Comparison of ENCODE assay signal across 13 mouse cellular contexts in genomic region chr6:124861802-124862201, GRCm38 (mm10). TPM values are rescaled to one million over a fixed set of nuclear protein-coding genes. Genes with fewer than 3 reads are reported as not detected.
DNase-seq lines count a peak whose midpoint lies in the region; ATAC-seq lines count a peak whose summit lies in the region.
"Had no signal": no experiment of that assay in that cellular context is flagged by ENCODE, and none has a peak within 500 bp of the region (broad histone marks: within the 10 kb centered on the region; RNA-seq: fewer than 3 reads in every experiment).

No protein-coding gene starts in this region.

- no peaks in the 10 kb centered on the region for H3K9me3 ChIP-seq in limb, embryonic 11.5 days (ENCODE audit: control insufficient read depth, low read length)
- no peaks in the 10 kb centered on the region for H3K9me3 ChIP-seq in limb, embryonic 10.5 days (replicated peaks)
- no peaks in the 10 kb centered on the region for H3K9me3 ChIP-seq in forebrain, embryonic 12.5 days
- H3K9me3 ChIP-seq in hindbrain, embryonic 14.5 days (ENCODE audit: control insufficient read depth, low read length) = no peaks in the 10 kb centered on the region
- no peaks in the 10 kb centered on the region for H3K9me3 ChIP-seq in neural tube, embryonic 13.5 days

- H3K4me1 ChIP-seq in limb, embryonic 11.5 days (ENCODE audit: control insufficient read depth, insufficient read depth, low read length) = peaks cover 37% of the 10 kb centered on the region
- H3K4me1 ChIP-seq in limb, embryonic 10.5 days = peaks cover 85% of the 10 kb centered on the region
- peaks cover 70% of the 10 kb centered on the region for H3K4me1 ChIP-seq in forebrain, embryonic 12.5 days
- peaks cover 49% of the 10 kb centered on the region for H3K4me1 ChIP-seq in hindbrain, embryonic 14.5 days (replicated peaks; ENCODE audit: control insufficient read depth, insufficient read depth, low read length)
- H3K4me1 ChIP-seq in neural tube, embryonic 13.5 days (replicated peaks) = peaks cover 81% of the 10 kb centered on the region

- H3K36me3 ChIP-seq in limb, embryonic 11.5 days (ENCODE audit: control insufficient read depth, insufficient read depth, low read length) = no peaks in the 10 kb centered on the region
- H3K36me3 ChIP-seq in limb, embryonic 10.5 days = peaks cover 3% of the 10 kb centered on the region; the same call in 1 of the 2 replicates
- H3K36me3 ChIP-seq in forebrain, embryonic 12.5 days (replicated peaks) = no peaks in the 10 kb centered on the region
- peaks cover 12% of the 10 kb centered on the region; the same call in 1 of the 2 replicates for H3K36me3 ChIP-seq in hindbrain, embryonic 14.5 days (replicated peaks; ENCODE audit: control insufficient read depth, insufficient read depth)
- H3K36me3 ChIP-seq in neural tube, embryonic 13.5 days = peaks cover 16% of the 10 kb centered on the region

- H3K27ac ChIP-seq in limb, embryonic 11.5 days (replicated peaks; ENCODE audit: low read depth, low read length) = no peak overlapping the region
- no peak overlapping the region for H3K27ac ChIP-seq in limb, embryonic 10.5 days
- no peak overlapping the region for H3K27ac ChIP-seq in forebrain, embryonic 12.5 days
- H3K27ac ChIP-seq in hindbrain, embryonic 14.5 days = peak overlapping the region; percentile 91; the same call in 1 of the 2 replicates
- H3K27ac ChIP-seq in neural tube, embryonic 13.5 days (replicated peaks) = peak overlapping the region; percentile 97
- H3K27ac ChIP-seq: liver, embryonic 14.5 days had no signal

- H3K4me3 ChIP-seq in limb, embryonic 11.5 days (ENCODE audit: low read depth, low read length) = no peak overlapping the region
- no peak overlapping the region for H3K4me3 ChIP-seq in limb, embryonic 10.5 days
- no peak overlapping the region for H3K4me3 ChIP-seq in forebrain, embryonic 12.5 days (replicated peaks)
- peak overlapping the region; percentile 62 for H3K4me3 ChIP-seq in hindbrain, embryonic 14.5 days (replicated peaks; ENCODE audit: low read length)
- peak overlapping the region; percentile 65 for H3K4me3 ChIP-seq in neural tube, embryonic 13.5 days

- peaks cover 4% of the 10 kb centered on the region; the same call in 1 of the 2 replicates for H3K27me3 ChIP-seq in limb, embryonic 11.5 days (ENCODE audit: control insufficient read depth, insufficient read depth, low read length)
- H3K27me3 ChIP-seq in limb, embryonic 10.5 days (ENCODE audit: low read depth, poor library complexity, severe bottlenecking) = peaks cover 87% of the 10 kb centered on the region
- peaks cover 24% of the 10 kb centered on the region for H3K27me3 ChIP-seq in forebrain, embryonic 12.5 days
- H3K27me3 ChIP-seq in hindbrain, embryonic 14.5 days (ENCODE audit: control insufficient read depth, insufficient read depth, low read length) = no peaks in the 10 kb centered on the region
- peaks cover 8% of the 10 kb centered on the region; the same call in 1 of the 2 replicates for H3K27me3 ChIP-seq in neural tube, embryonic 13.5 days

- H3K9ac ChIP-seq in limb, embryonic 11.5 days (ENCODE audit: low read length) = peak overlapping the region; percentile 23; the same call in 1 of the 2 replicates
- no peak overlapping the region for H3K9ac ChIP-seq in forebrain, embryonic 12.5 days
- H3K9ac ChIP-seq in hindbrain, embryonic 14.5 days = peak overlapping the region; percentile 92
- peak overlapping the region; percentile 93 for H3K9ac ChIP-seq in neural tube, embryonic 13.5 days
- H3K9ac ChIP-seq: liver, embryonic 14.5 days had no signal

- DNase-seq in limb, embryonic 11.5 days (ENCODE audit: low spot score) = no peak
- DNase-seq in limb, embryonic 10.5 days (ENCODE audit: low spot score) = no peak
- no peak for DNase-seq in hindbrain, embryonic 14.5 days (ENCODE audit: low spot score)
- no peak for DNase-seq in kidney, adult 8-10 months
- no peak for DNase-seq in retina, postnatal 1 day
- DNase-seq: gastrocnemius, postnatal 10 days; lung, postnatal 36 days had no signal

- no peak overlapping the region for H3K4me2 ChIP-seq in limb, embryonic 11.5 days (ENCODE audit: low read depth, severe bottlenecking)
- H3K4me2 ChIP-seq in forebrain, embryonic 12.5 days = peak overlapping the region; percentile 82
- peak overlapping the region; percentile 64 for H3K4me2 ChIP-seq in hindbrain, embryonic 14.5 days (replicated peaks)
- H3K4me2 ChIP-seq in neural tube, embryonic 13.5 days = peak overlapping the region; percentile 69

- ATAC-seq in limb, embryonic 11.5 days (ENCODE audit: insufficient number of reproducible peaks, low FRiP score, low TSS enrichment, low read depth) = no peak
- ATAC-seq in forebrain, embryonic 12.5 days (ENCODE audit: low FRiP score) = no peak
- no peak for ATAC-seq in hindbrain, embryonic 14.5 days (ENCODE audit: low FRiP score)
- no peak for ATAC-seq in neural tube, embryonic 13.5 days (ENCODE audit: low read depth)
- no peak for ATAC-seq in megakaryocyte, adult 5-6 weeks (ENCODE audit: poor library complexity, severe bottlenecking)
- ATAC-seq: inflammation-experienced regulatory T-cells, adult 6 months had no signal

- 36% methylated on average over 3 of the region's 3 CpGs for WGBS in limb, embryonic 11.5 days
- WGBS in limb, embryonic 10.5 days = 56% methylated on average over 3 of the region's 3 CpGs
- 25% methylated on average over 3 of the region's 3 CpGs for WGBS in forebrain, embryonic 12.5 days
- 35% methylated on average over 3 of the region's 3 CpGs for WGBS in hindbrain, embryonic 14.5 days
- WGBS in neural tube, embryonic 13.5 days = 39% methylated on average over 3 of the region's 3 CpGs

RNA-seq across cellular contexts. Expression of gene Gpr162, which starts 2.0 kb away (rescaled TPM):
- 0.92 and 0.98 TPM in 2 replicates for polyA plus RNA-seq in limb, embryonic 11.5 days (2014; fragmentation: Nextera tagmentation; extraction: Ambion mirVana)
- polyA plus RNA-seq in limb, embryonic 10.5 days (2016; fragmentation: Nextera tagmentation; extraction: Ambion mirVana) = 0.59 and 1.2 TPM in 2 replicates
- 9.9 and 10.2 TPM in 2 replicates for polyA plus RNA-seq in forebrain, embryonic 12.5 days (2016; fragmentation: Nextera tagmentation; extraction: Ambion mirVana)
- polyA plus RNA-seq in hindbrain, embryonic 14.5 days (2014; fragmentation: Nextera tagmentation; extraction: Ambion mirVana) = 16.6 and 17.6 TPM in 2 replicates
- 21.2 and 22.4 TPM in 2 replicates for polyA plus RNA-seq in neural tube, embryonic 13.5 days (2015; fragmentation: Nextera tagmentation; extraction: Ambion mirVana)
- not detected in 2 replicates for total RNA-seq in megakaryocyte, adult 5-6 weeks (2015)
- 0.33 TPM in 1 of 2 replicates, not detected in the other for total RNA-seq in megakaryocyte, adult 5-6 weeks (2017)

RNA-seq across cellular contexts. Expression of gene P3h3, which starts 4.2 kb away (rescaled TPM):
- polyA plus RNA-seq in limb, embryonic 11.5 days (2014; fragmentation: Nextera tagmentation; extraction: Ambion mirVana) = 23.1 and 25.4 TPM in 2 replicates
- polyA plus RNA-seq in limb, embryonic 10.5 days (2016; fragmentation: Nextera tagmentation; extraction: Ambion mirVana) = 17.3 and 26.8 TPM in 2 replicates
- polyA plus RNA-seq in forebrain, embryonic 12.5 days (2016; fragmentation: Nextera tagmentation; extraction: Ambion mirVana) = 15.0 and 19.8 TPM in 2 replicates
- 13.3 and 17.6 TPM in 2 replicates for polyA plus RNA-seq in hindbrain, embryonic 14.5 days (2014; fragmentation: Nextera tagmentation; extraction: Ambion mirVana)
- 20.5 and 20.6 TPM in 2 replicates for polyA plus RNA-seq in neural tube, embryonic 13.5 days (2015; fragmentation: Nextera tagmentation; extraction: Ambion mirVana)
- 0.09 and 0.14 TPM in 2 replicates for total RNA-seq in megakaryocyte, adult 5-6 weeks (2015)
- 0.61 TPM in 1 of 2 replicates, not detected in the other for total RNA-seq in megakaryocyte, adult 5-6 weeks (2017)

RNA-seq across cellular contexts. Expression of gene Gnb3, which starts 21.7 kb away (rescaled TPM):
- 0.40 and 0.43 TPM in 2 replicates for polyA plus RNA-seq in limb, embryonic 11.5 days (2014; fragmentation: Nextera tagmentation; extraction: Ambion mirVana)
- polyA plus RNA-seq in limb, embryonic 10.5 days (2016; fragmentation: Nextera tagmentation; extraction: Ambion mirVana) = 0.34 and 0.35 TPM in 2 replicates
- polyA plus RNA-seq in forebrain, embryonic 12.5 days (2016; fragmentation: Nextera tagmentation; extraction: Ambion mirVana) = 0.67 and 1.1 TPM in 2 replicates
- polyA plus RNA-seq in hindbrain, embryonic 14.5 days (2014; fragmentation: Nextera tagmentation; extraction: Ambion mirVana) = 0.21 and 1.2 TPM in 2 replicates
- 0.44 and 0.93 TPM in 2 replicates for polyA plus RNA-seq in neural tube, embryonic 13.5 days (2015; fragmentation: Nextera tagmentation; extraction: Ambion mirVana)
- total RNA-seq in megakaryocyte, adult 5-6 weeks (2015) = not detected in 2 replicates
- not detected in 2 replicates for total RNA-seq in megakaryocyte, adult 5-6 weeks (2017)
- total RNA-seq: left cerebral cortex, postnatal 14 days had no signal

RNA-seq across cellular contexts. Expression of gene Cd4, which starts 26.2 kb away (rescaled TPM):
- 0.06 TPM in 1 of 2 replicates, not detected in the other for polyA plus RNA-seq in limb, embryonic 11.5 days (2014; fragmentation: Nextera tagmentation; extraction: Ambion mirVana)
- polyA plus RNA-seq in limb, embryonic 10.5 days (2016; fragmentation: Nextera tagmentation; extraction: Ambion mirVana) = not detected in 2 replicates
- polyA plus RNA-seq in forebrain, embryonic 12.5 days (2016; fragmentation: Nextera tagmentation; extraction: Ambion mirVana) = 0.12 and 0.14 TPM in 2 replicates
- 0.27 and 0.35 TPM in 2 replicates for polyA plus RNA-seq in hindbrain, embryonic 14.5 days (2014; fragmentation: Nextera tagmentation; extraction: Ambion mirVana)
- polyA plus RNA-seq in neural tube, embryonic 13.5 days (2015; fragmentation: Nextera tagmentation; extraction: Ambion mirVana) = 0.21 TPM in 1 of 2 replicates, not detected in the other
- total RNA-seq in megakaryocyte, adult 5-6 weeks (2015) = 0.09 and 0.71 TPM in 2 replicates
- total RNA-seq in megakaryocyte, adult 5-6 weeks (2017) = 0.20 and 0.37 TPM in 2 replicates

RNA-seq across cellular contexts. Expression of gene Cdca3, which starts 32.5 kb away (rescaled TPM):
- 243 and 249 TPM in 2 replicates for polyA plus RNA-seq in limb, embryonic 11.5 days (2014; fragmentation: Nextera tagmentation; extraction: Ambion mirVana)
- polyA plus RNA-seq in limb, embryonic 10.5 days (2016; fragmentation: Nextera tagmentation; extraction: Ambion mirVana) = 243 and 250 TPM in 2 replicates
- 233 and 244 TPM in 2 replicates for polyA plus RNA-seq in forebrain, embryonic 12.5 days (2016; fragmentation: Nextera tagmentation; extraction: Ambion mirVana)
- 29.3 and 36.2 TPM in 2 replicates for polyA plus RNA-seq in hindbrain, embryonic 14.5 days (2014; fragmentation: Nextera tagmentation; extraction: Ambion mirVana)
- 26.6 and 33.2 TPM in 2 replicates for polyA plus RNA-seq in neural tube, embryonic 13.5 days (2015; fragmentation: Nextera tagmentation; extraction: Ambion mirVana)
- total RNA-seq in megakaryocyte, adult 5-6 weeks (2015) = 160 and 180 TPM in 2 replicates
- total RNA-seq in megakaryocyte, adult 5-6 weeks (2017) = 168 and 185 TPM in 2 replicates

Comparison
In these comparisons a context has a peak if more than half of its experiments do, and no peak if none do; other contexts are left out.
1. H3K27ac ChIP-seq: peak in hindbrain, embryonic 14.5 days (single experiment) and neural tube, embryonic 13.5 days (single experiment); none in limb, embryonic 11.5 days (single experiment), limb, embryonic 10.5 days (single experiment) and forebrain, embryonic 12.5 days (single experiment).
2. H3K4me3 ChIP-seq: peak in hindbrain, embryonic 14.5 days (single experiment) and neural tube, embryonic 13.5 days (single experiment); none in limb, embryonic 11.5 days (single experiment), limb, embryonic 10.5 days (single experiment) and forebrain, embryonic 12.5 days (single experiment).